Mouse (Mus musculus): ENCODE results near the gene Pias3. TPM values are rescaled to one million over a fixed set of nuclear protein-coding genes. Genes with fewer than 3 reads are reported as not detected.
A peak's percentile ranks its signal among the peaks of the same experiment; 100 is the strongest.

The Pias3 gene
- total and polyA plus RNA-seq, 3 experiments = 5.5 to 12.5 (median 12.1) TPM

DNA sequence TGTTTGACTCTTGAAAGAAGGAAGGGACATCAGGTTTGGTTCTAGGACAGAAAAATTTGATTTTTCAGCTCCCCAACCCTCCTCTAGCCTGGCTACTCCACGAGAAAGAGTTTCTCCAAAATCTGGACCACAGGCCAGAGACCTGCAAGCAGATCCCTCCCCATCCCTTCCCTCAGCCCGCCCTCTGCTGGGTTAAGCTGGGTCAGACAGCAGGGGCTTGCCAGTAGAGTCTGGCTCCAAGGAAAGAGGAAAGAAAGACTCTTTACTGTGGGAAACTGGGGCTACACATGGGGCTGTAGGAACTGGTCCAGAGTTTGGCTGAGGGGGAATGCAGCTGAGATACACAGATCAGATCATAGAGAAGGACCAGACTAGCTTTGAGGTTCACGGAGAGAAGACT lies 3.7 kb upstream of the Pias3 start:
- TF ChIP-seq POLR2AphosphoS5 (IDR thresholded peaks at IDR 0.05; ENCODE audit: insufficient replicate concordance, low read depth, low read length) (no peak), GATA1 (IDR thresholded peaks at IDR 0.05; ENCODE audit: borderline replicate concordance, low read length) (no peak), CTCF (IDR thresholded peaks at IDR 0.05; ENCODE audit: low read depth, low read length) (no peak), GATA2 (IDR thresholded peaks at IDR 0.05; ENCODE audit: borderline replicate concordance, low read depth, low read length) (no peak), TAL1 (conservative IDR thresholded peaks at IDR 0.05; ENCODE audit: low read depth, low read length) (no peak)
- Histone ChIP-seq H3K9me3 (replicated peaks) (no peaks in the 10 kb centered on the region), H3K4me3 (ENCODE audit: low read depth, low read length) (no peak overlapping the region), H3K36me3 (replicated peaks) (no peaks in the 10 kb centered on the region), H3K4me1 (ENCODE audit: insufficient read depth, low read depth, low read length) (peaks cover 13% of the 10 kb centered on the region), H3K27me3 (ENCODE audit: insufficient read depth, low read length) (peaks cover 14% of the 10 kb centered on the region)
- DNase-seq (ENCODE audit: low spot score) (no peak), ATAC-seq (ENCODE audit: extremely low read depth, insufficient number of reproducible peaks, low FRiP score, poor library complexity, severe bottlenecking) (no peak)

DNA sequence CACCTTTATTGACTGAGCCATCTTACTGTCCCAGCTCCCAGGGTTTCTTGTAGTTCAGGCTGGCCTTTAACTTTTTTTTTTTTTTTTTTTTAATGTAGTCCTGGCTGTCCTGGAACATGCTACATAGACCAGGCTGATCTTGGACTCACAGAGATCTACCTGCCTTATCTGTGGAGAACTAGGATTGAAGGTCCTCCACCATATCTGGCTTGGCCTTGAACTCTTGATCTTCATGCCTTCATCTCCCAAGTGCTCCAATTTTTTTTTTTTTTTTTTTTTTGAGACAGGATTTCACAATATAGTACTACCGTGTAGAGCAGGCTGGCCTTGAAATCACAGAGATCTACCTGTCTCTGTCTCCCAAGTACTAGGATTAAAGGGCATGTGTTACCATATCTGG lies 2.6 kb upstream of the Pias3 start:
- DNase-seq (ENCODE audit: low spot score) (no peak), ATAC-seq (ENCODE audit: extremely low read depth, insufficient number of reproducible peaks, low FRiP score, poor library complexity, severe bottlenecking) (no peak)
- TF ChIP-seq GATA2 (IDR thresholded peaks at IDR 0.05; ENCODE audit: borderline replicate concordance, low read depth, low read length) (no peak), TAL1 (conservative IDR thresholded peaks at IDR 0.05; ENCODE audit: low read depth, low read length) (no peak), CTCF (IDR thresholded peaks at IDR 0.05; ENCODE audit: low read depth, low read length) (no peak), POLR2AphosphoS5 (IDR thresholded peaks at IDR 0.05; ENCODE audit: insufficient replicate concordance, low read depth, low read length) (no peak), GATA1 (IDR thresholded peaks at IDR 0.05; ENCODE audit: borderline replicate concordance, low read length) (no peak)
- Histone ChIP-seq H3K27me3 (ENCODE audit: insufficient read depth, low read length) (peaks cover 14% of the 10 kb centered on the region), H3K9me3 (replicated peaks) (no peaks in the 10 kb centered on the region), H3K36me3 (replicated peaks) (no peaks in the 10 kb centered on the region), H3K4me3 (ENCODE audit: low read depth, low read length) (no peak overlapping the region), H3K4me1 (ENCODE audit: insufficient read depth, low read depth, low read length) (peaks cover 19% of the 10 kb centered on the region)

DNA sequence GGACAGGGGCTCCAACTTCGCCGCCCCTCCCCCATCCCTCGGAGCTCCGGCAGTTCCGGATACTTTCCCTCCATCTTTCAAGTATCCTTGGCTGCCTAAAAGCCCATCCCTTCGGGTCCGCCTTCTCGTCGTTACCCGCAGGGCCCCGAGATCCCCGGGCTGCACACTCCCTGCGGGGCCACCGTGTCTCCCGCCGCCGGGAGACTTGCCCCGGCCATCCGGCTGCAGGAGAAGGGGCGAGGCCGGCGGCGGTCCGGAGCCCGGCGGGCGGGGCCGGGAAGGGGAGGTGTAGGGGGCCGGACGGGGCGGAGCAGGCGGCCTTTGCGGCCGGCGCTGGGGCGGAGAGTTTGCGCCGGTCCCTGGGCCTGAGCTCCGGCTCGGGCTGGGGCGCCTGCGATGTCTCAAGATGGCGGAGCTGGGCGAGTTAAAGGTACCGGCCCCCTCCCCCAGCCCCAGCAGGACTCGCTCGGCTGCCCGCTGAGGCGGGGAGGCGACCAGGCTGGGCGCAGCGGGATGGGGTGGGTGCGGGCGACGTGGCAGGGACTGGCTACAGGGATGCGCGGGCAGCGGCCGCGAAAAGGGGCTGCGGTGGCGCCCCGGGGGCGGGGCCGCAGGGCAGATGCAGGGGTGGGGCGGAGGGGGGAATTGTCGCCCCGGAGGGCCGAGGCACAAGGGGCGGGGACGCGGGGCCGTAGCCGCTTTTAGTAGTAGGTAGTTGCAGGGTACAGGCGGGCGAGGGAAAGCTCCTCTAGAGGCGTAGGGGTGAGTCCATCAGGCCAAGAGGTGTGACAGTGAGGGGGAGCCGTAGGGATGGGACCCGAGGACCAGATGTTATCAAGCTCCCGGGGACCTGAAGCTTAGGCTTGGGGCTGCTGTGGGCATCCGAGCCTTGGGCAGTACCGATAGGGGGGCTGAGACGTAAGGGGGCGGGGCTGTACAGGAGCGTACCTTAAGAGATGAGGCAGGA lies 865 bp downstream of the Pias3 start:
- Histone ChIP-seq H3K27me3 (ENCODE audit: insufficient read depth, low read length) (peaks cover 7% of the 10 kb centered on the region), H3K9me3 (replicated peaks) (no peaks in the 10 kb centered on the region), H3K4me1 (ENCODE audit: insufficient read depth, low read depth, low read length) (peaks cover 22% of the 10 kb centered on the region), H3K4me3 (ENCODE audit: low read depth, low read length) (peak overlapping the region; percentile 85), H3K36me3 (replicated peaks) (peaks cover 24% of the 10 kb centered on the region)
- DNase-seq (ENCODE audit: low spot score) = peak; percentile 97
- ATAC-seq (ENCODE audit: extremely low read depth, insufficient number of reproducible peaks, low FRiP score, poor library complexity, severe bottlenecking) = peak; percentile 61
- TF ChIP-seq POLR2AphosphoS5 (IDR thresholded peaks at IDR 0.05; ENCODE audit: insufficient replicate concordance, low read depth, low read length) = no peak
- TF ChIP-seq GATA2 (IDR thresholded peaks at IDR 0.05; ENCODE audit: borderline replicate concordance, low read depth, low read length) = no peak
- TF ChIP-seq GATA1 (IDR thresholded peaks at IDR 0.05; ENCODE audit: borderline replicate concordance, low read length) = no peak
- TF ChIP-seq TAL1 (conservative IDR thresholded peaks at IDR 0.05; ENCODE audit: low read depth, low read length) = no peak
- TF ChIP-seq CTCF (IDR thresholded peaks at IDR 0.05; ENCODE audit: low read depth, low read length) = no peak

DNA sequence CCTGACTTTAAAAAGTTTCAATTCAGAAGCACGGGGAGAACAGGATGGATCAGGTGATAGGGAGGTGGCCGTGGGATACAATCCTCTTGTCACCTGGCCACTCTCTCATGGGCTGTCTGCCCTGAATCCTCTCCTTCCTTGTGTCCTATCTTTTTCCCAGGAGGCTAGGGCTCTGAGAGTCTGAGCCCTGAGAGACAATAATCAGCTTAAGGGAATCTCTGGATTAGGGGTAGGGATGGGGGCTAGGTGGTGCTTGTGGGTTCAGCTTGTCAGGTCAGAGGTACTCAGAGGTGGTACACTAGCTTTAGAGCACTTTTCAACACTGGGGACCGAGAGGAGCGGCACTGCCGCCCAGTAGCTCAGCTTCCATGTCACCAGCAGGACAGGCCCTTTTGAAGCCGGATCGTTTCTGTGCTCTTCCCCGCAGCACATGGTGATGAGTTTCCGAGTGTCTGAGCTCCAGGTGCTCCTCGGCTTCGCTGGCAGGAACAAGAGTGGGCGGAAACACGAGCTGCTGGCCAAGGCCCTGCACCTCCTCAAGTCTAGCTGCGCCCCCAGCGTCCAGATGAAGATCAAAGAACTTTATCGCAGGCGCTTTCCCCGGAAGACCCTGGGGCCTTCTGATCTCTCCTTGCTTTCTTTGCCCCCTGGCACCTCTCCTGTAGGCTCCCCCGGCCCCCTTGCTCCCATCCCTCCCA lies 3.0 kb downstream of the Pias3 start:
- no peak for DNase-seq (ENCODE audit: low spot score)
- ATAC-seq (ENCODE audit: extremely low read depth, insufficient number of reproducible peaks, low FRiP score, poor library complexity, severe bottlenecking) = no peak
- Histone ChIP-seq H3K4me3 (ENCODE audit: low read depth, low read length) (no peak overlapping the region), H3K4me1 (ENCODE audit: insufficient read depth, low read depth, low read length) (peaks cover 22% of the 10 kb centered on the region), H3K9me3 (replicated peaks) (no peaks in the 10 kb centered on the region), H3K27me3 (ENCODE audit: insufficient read depth, low read length) (no peaks in the 10 kb centered on the region; the same call in 1 of the 2 replicates), H3K36me3 (replicated peaks) (peaks cover 41% of the 10 kb centered on the region)
- no peak for TF ChIP-seq CTCF (IDR thresholded peaks at IDR 0.05; ENCODE audit: low read depth, low read length)
- TF ChIP-seq GATA2 (IDR thresholded peaks at IDR 0.05; ENCODE audit: borderline replicate concordance, low read depth, low read length) = no peak
- no peak for TF ChIP-seq TAL1 (conservative IDR thresholded peaks at IDR 0.05; ENCODE audit: low read depth, low read length)
- no peak for TF ChIP-seq GATA1 (IDR thresholded peaks at IDR 0.05; ENCODE audit: borderline replicate concordance, low read length)
- TF ChIP-seq POLR2AphosphoS5 (IDR thresholded peaks at IDR 0.05; ENCODE audit: insufficient replicate concordance, low read depth, low read length) = no peak

- Histone ChIP-seq H3K27me3 (ENCODE audit: insufficient read depth, low read length) (no peaks in the 10 kb centered on the region; the same call in 1 of the 2 replicates), H3K4me1 (ENCODE audit: insufficient read depth, low read depth, low read length) (peaks cover 22% of the 10 kb centered on the region), H3K4me3 (ENCODE audit: low read depth, low read length) (no peak overlapping the region), H3K36me3 (replicated peaks) (peaks cover 53% of the 10 kb centered on the region), H3K9me3 (replicated peaks) (no peaks in the 10 kb centered on the region)
- ATAC-seq (ENCODE audit: extremely low read depth, insufficient number of reproducible peaks, low FRiP score, poor library complexity, severe bottlenecking) = no peak
- TF ChIP-seq POLR2AphosphoS5 (IDR thresholded peaks at IDR 0.05; ENCODE audit: insufficient replicate concordance, low read depth, low read length) = no peak
- TF ChIP-seq TAL1 (conservative IDR thresholded peaks at IDR 0.05; ENCODE audit: low read depth, low read length) = no peak
- no peak for TF ChIP-seq GATA2 (IDR thresholded peaks at IDR 0.05; ENCODE audit: borderline replicate concordance, low read depth, low read length)
- TF ChIP-seq CTCF (IDR thresholded peaks at IDR 0.05; ENCODE audit: low read depth, low read length) = peak; percentile 58; the same call in 1 of the 2 replicates
- DNase-seq (ENCODE audit: low spot score) = peak; percentile 31
Observed at GRCm38 (mm10) chr3:96700376-96700775, 4.2 kb downstream of the Pias3 start.

GRCm38 (mm10) chr3:96701003-96701402 lies 4.8 kb downstream of the Pias3 start:
- Histone ChIP-seq H3K4me3 (ENCODE audit: low read depth, low read length) (no peak overlapping the region), H3K4me1 (ENCODE audit: insufficient read depth, low read depth, low read length) (peaks cover 16% of the 10 kb centered on the region), H3K27me3 (ENCODE audit: insufficient read depth, low read length) (no peaks in the 10 kb centered on the region; the same call in 1 of the 2 replicates), H3K9me3 (replicated peaks) (no peaks in the 10 kb centered on the region), H3K36me3 (replicated peaks) (peaks cover 53% of the 10 kb centered on the region)
- ATAC-seq (ENCODE audit: extremely low read depth, insufficient number of reproducible peaks, low FRiP score, poor library complexity, severe bottlenecking) = no peak
- DNase-seq (ENCODE audit: low spot score) = no peak
- TF ChIP-seq TAL1 (conservative IDR thresholded peaks at IDR 0.05; ENCODE audit: low read depth, low read length) (no peak), CTCF (IDR thresholded peaks at IDR 0.05; ENCODE audit: low read depth, low read length) (no peak), POLR2AphosphoS5 (IDR thresholded peaks at IDR 0.05; ENCODE audit: insufficient replicate concordance, low read depth, low read length) (no peak), GATA2 (IDR thresholded peaks at IDR 0.05; ENCODE audit: borderline replicate concordance, low read depth, low read length) (no peak), GATA1 (IDR thresholded peaks at IDR 0.05; ENCODE audit: borderline replicate concordance, low read length) (no peak)

All from G1E (cell line).